Mouse (Mus musculus): ENCODE data around the gene Tinagl1.

The Tinagl1 gene

GRCm38 (mm10) chr4:130138441-130139213, 36.3 kb downstream of the Tinagl1 start:
- DNase-seq: peak; percentile 80 to 85

DNA sequence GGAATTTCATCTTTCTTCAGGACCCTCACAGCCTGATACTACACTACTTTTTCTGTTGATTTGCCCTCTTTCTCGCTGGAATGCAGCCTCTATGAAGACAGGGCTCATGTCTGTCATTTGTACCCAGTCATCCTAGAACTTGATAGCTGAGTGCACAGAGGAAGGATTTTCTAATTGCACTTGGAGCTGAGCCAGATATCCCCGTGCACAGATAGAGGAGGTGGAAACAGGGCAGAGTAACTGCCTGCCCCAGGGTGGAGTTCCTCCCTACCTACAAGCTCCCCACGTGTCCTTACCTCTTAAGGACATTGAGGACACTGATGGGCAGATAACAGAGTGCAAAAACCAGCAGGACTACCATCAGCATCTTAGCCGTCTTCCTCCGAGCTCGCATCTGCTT, 41.5 kb downstream of the Tinagl1 start:
- DNase-seq: no peak

DNA sequence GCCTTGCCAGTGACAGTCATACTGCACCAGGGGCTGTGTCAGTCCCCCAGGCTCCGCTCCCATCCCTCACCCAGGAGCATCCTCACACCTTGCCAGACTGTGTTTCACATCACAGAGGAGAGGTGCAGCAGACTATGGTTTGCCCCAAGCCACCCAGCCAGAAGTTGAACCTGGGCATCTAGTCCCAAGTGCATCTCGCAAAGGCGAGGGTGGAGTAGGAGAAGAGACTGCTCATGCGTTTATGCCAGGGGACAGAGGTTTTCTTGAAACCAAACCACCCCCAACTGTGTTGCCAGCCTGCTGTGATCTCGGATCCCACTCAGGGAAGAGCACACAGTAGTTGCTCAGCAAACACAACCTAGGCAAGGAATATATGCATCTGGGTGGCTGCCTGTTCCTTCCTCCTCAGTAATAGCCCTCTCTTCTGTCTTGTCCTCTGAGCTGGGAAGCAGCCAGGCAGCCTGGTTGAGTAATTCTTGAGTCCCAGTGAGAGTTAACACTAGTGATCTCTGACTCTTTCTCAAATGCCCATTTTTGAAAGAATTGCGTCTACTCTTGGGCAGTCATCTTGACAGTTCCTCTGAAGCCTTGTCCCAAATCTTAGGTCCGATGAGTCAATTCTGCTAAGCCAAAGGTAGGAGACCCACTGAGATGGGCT, 43.3 kb downstream of the Tinagl1 start:
- DNase-seq: no peak

- no peak for DNase-seq
These were observed 44.1 kb downstream of the Tinagl1 start for GRCm38 (mm10) chr4:130130641-130131350.

DNA sequence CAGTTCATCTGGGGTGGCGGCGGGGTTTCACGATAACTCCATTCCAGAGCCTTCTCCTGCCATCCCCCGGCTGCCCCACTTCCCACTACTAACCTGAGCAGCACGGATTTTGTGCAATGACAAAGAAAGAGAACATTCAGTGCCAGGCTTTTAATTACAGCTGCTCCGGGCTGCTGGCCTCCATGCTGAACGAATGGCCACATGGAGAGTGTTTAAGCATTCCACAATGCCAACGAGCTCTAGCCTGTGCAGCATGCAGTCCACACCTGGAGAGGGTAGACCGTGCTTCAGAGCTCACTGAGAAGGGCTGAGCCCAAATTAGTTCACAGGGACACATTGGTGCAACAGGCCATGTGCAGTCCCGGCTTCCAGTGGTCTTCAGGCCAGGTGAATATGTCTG, 44.8 kb downstream of the Tinagl1 start:
- no peak for DNase-seq

DNA sequence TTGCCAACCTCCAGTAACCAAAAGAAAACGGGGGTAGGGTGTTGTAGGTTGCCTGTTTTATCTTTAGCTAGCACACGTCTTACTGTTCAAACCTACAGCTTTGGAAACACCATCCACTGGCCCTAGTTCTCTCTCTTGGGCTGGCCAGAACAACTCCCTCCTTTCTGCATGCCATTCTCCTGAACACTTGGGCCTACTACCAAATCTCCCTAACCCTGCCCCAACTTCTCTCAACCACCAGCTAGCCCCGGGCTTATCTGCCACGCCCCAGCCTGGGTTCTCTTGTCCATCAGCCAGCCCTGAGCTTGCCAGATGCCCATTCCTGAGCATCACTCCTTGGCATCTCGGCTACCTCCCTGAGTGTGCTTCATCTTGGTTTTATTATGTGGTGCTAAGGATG, 46.0 kb downstream of the Tinagl1 start:
- no peak for DNase-seq

DNA sequence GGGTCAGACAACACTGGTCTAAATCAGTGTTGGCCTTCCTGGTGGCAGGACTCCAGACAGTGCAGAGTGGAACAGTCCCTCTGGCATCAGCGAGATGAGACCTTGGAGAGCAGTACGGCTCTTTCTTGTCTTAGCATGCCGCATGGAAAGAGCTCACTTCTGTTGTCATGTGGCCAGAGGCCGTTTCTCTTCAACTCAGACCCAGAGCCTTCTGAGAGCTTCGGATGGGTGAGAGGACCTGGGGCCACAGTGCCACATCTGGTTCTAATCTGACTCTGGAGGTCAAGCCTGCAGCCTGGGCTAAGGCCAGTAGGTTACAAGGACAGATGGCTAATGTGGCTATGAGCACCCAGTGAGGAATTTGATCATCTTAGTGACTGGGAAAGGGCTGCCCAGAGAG, 49.0 kb downstream of the Tinagl1 start:
- DNase-seq: no peak

DNA sequence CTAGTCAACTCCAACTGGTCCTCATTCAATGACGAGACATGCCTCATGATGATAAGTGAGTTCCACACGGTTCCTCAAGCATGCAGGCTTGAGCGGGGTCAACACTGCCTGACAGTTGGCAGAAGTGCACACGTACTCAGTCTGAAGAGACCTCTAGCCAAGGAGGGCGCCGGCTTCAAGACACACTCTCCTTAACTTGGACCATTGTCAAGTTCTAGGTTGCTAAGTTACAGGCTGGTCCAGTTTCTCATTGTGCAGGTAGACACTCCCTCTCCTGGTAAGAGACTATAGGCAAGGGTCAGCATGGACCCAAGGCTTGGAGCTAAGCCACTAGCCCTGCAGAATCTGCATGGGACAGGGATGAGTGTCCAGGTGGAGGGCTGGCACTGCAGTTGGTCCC, 49.8 kb downstream of the Tinagl1 start:
- peak in 1 of 2 experiments; percentile 70 for DNase-seq

DNA sequence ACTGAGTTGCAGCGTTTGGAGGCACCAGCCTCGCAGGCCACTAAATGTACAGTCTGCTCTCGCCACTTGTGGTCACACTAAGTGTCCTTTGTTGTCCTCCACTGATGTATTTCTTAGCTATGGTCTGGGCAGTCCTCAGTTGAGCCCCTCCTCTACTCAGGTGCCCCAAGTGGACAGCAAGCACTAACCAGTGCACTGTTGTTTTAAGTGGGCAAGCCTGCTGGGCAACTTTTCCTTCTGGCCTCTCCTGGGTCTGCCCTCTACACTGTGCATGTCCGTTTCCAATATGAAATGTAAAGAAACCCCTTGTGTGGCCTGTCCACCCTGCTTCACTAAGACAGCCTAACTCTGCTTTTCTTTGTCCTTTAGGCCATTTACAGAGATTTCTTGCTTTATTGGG, 50.8 kb downstream of the Tinagl1 start:
- DNase-seq: peak; percentile 68 to 82

- DNase-seq: peak in 1 of 2 experiments; percentile 53
These were observed 51.9 kb downstream of the Tinagl1 start for GRCm38 (mm10) chr4:130123020-130123419.

GRCm38 (mm10) chr4:130121560-130121959, 53.4 kb downstream of the Tinagl1 start:
- no peak for DNase-seq

DNA sequence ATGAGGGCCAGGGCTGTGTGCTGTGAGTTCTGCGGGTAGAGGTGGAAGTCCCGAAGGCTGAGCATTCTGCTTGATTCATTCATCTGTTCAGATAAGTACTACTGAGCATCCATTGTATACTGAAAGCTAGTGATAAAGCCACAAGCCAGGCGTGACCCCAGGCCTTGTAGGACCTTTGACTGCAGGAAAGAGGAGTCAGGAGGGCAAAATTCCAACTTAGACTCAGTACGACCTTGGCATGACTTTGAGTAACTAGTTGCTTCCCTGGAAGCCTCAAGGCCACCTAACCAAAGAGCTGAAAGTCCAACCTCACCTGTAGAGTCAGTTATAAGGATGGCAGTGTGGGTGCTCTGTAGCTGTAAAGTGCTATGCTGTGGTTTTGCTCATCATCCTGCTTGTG, 54.2 kb downstream of the Tinagl1 start:
- no peak for DNase-seq

All from lung, postnatal 4 days (tissue).